Mouse (Mus musculus) erythroid progenitor cell, adult 5-6 weeks (primary cell): ENCODE results near the gene Tbc1d8. TPM values are rescaled to one million over a fixed set of nuclear protein-coding genes. Genes with fewer than 3 reads are reported as not detected.

Experiments
- ATAC-seq: replicated peaks from 2 replicates; pipeline ENCODE4 v1.8.0; 2016; ENCODE audit warnings: moderate number of reproducible peaks, mild to moderate bottlenecking, moderate TSS enrichment, inconsistent platforms; ENCODE audit not compliant: poor library complexity, low FRiP score, severe bottlenecking
- total RNA-seq, 2 experiments: library from RNA; stranded (forward) in 1 of 2; stranded (reverse) in 1 of 2; fragments of 150-400 nt in 1 of 2; fragments of 186-747, 209-891 nt in 1 of 2; gene quantifications; 2 replicates each; pipeline versions ENCODE4 v1.2.3 to v1.2.4; 2015 to 2017; ENCODE audit warnings: low replicate concordance in 2 of 2

Gene Tbc1d8
- total RNA-seq, 2 experiments from 2014 or later, result 3.3 to 25.2 TPM

DNA sequence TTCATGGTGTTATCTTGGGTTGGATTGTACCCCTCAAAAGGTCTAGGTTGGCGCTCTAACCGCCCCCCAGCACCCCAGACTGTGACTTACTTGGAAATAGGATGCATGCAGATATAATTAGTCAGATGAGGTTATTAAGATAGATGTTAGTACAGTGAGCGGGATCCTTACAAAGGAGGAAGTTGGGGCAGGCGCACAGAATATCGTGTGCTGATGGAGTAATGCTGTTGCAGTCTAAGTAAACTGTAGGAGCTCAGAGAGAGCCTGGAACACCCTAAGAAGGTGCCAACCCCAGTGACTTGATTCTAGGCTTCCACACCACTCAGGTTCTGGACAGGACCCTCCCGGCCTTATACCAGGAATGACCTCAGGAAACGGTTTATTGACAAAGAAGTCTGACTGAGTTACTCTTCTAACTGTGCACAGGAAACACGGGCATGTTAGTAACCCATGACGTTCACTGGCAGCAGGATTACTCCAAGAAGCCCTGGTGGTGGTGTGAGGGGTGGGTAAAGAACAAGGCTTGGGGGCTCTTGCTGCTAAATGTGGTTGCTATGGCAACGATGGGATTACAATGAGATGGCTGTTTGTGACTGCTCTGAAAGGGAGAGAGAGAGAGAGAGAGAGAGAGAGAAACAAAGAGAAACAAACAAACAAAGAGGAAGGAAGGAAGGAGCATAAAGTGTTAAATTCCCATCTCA is 3.7 kb upstream of the Tbc1d8 start:
- ATAC-seq, result no peak

- ATAC-seq, result no peak
Observed at GRCm38 (mm10) chr1:39479254-39479653, 699 bp upstream of the Tbc1d8 start.

- no peak; the same call in 1 of the 2 replicates for ATAC-seq
Observed at GRCm38 (mm10) chr1:39478896-39479200, 293 bp upstream of the Tbc1d8 start.

GRCm38 (mm10) chr1:39477064-39477463 is 1.5 kb downstream of the Tbc1d8 start:
- ATAC-seq, result no peak

GRCm38 (mm10) chr1:39476341-39476740 is 2.2 kb downstream of the Tbc1d8 start:
- ATAC-seq, result no peak

- ATAC-seq, result no peak
Observed at GRCm38 (mm10) chr1:39474516-39474915, 4.0 kb downstream of the Tbc1d8 start.

DNA sequence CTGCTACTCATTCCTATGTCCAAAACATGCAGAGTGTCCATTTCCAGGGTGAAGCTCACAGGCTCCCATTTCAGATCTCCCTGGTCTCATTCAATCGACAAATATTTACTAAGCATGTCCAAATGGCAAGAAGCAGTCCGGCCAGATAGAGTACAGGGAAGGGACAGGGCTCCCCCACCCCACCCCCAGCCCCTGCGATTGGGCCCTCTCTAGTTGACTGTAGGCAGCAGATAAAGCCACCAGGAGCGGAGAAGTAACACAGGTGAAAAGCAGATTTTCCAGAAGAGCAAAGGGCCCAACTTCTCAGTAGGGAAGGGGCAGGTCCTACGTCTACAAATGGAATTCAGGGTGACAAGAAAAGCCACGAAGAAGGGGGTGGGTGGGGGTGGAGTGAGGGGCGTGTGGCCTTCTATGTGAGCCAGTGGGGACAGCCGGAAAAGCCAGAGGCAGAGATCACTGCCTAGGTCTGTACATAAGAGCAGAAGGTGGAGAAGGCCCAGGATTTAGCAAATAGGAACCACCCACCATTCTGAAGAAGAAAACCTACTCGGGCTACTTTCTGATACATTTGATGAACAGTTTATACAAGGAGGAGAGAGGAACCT is 7.2 kb downstream of the Tbc1d8 start:
- ATAC-seq, result no peak

GRCm38 (mm10) chr1:39468982-39469381 is 9.6 kb downstream of the Tbc1d8 start:
- no peak for ATAC-seq

DNA sequence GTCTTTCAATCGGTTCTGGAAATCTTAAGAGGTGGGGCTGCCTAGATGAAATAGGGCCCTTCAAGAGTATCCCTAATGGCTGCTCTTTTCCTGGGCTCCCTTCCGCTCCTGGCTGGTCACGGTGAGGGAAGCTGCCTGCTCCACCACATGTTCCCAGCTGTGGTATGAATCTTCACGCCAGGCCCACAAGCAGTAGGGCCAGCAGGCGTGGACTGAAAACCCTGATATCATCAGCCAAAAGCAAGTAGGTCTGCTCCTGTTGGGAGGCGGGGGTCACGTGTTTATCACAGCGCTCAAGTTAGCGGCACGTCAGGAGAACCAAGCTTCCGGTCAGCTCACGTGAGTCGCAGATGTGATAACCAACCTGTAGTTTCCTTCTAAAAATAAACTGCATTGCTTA is 12.0 kb downstream of the Tbc1d8 start:
- ATAC-seq, result no peak

GRCm38 (mm10) chr1:39464760-39465159 is 13.8 kb downstream of the Tbc1d8 start:
- ATAC-seq, result no peak

GRCm38 (mm10) chr1:39462937-39463444 is 15.6 kb downstream of the Tbc1d8 start:
- ATAC-seq, result no peak

- no peak for ATAC-seq
Observed at GRCm38 (mm10) chr1:39462036-39462435, 16.5 kb downstream of the Tbc1d8 start.

- ATAC-seq, result no peak
Observed at GRCm38 (mm10) chr1:39460495-39460894, 18.1 kb downstream of the Tbc1d8 start.

DNA sequence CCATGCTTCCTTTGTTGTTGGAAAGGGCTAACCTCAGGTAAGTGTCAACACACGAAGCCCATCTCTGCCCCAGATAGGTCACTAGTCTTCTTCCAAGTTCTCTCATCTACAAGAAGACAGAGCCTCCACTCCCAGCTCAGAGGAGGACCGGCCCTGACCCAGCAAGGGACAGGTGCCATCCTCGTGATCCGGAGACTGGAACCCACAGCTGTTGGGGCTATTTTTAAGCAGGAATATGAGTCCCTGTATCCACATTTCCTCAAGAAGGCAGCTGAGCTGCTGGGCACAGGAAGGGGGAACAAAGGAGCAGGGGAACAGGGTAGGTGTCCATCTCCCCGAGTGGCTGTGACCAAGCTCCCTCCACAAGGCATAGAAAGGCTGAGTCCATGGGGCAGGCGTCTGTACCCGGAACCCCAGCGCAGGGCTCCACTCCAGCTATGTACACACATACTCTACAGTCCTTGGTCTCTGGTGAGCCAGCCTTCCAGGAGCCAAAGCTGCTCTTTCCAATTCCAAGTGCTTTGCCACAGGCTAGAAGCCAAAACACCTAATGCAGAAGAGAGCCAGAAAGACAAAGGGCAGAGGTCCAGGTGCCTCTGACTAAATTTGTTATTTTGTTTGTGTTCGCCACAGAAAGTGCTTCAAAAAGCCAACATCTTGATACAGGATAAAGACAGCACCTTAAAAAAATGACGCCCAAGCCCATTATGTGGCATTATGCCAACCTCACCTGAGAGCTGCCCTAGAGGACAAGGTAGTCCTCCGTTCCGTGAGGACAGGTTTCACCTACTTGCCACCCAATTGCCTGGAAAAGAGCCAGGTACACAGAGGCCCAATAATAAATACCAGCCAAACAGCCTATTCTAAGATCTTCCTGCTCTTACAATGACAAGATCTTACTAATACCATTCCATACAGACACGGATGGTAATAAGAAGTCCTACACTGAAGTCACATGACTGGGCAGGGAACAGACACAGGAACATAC is 20.4 kb downstream of the Tbc1d8 start:
- no peak for ATAC-seq

GRCm38 (mm10) chr1:39456421-39456853 is 22.1 kb downstream of the Tbc1d8 start:
- ATAC-seq, result no peak

- ATAC-seq, result no peak
Observed at GRCm38 (mm10) chr1:39455350-39456023, 23.1 kb downstream of the Tbc1d8 start.

- no peak for ATAC-seq
Observed at GRCm38 (mm10) chr1:39454783-39455175, 23.8 kb downstream of the Tbc1d8 start.

GRCm38 (mm10) chr1:39454108-39454782 is 24.3 kb downstream of the Tbc1d8 start:
- ATAC-seq, result 0 out of 2 replicates have a peak, but pooled peaks have one; percentile 40

DNA sequence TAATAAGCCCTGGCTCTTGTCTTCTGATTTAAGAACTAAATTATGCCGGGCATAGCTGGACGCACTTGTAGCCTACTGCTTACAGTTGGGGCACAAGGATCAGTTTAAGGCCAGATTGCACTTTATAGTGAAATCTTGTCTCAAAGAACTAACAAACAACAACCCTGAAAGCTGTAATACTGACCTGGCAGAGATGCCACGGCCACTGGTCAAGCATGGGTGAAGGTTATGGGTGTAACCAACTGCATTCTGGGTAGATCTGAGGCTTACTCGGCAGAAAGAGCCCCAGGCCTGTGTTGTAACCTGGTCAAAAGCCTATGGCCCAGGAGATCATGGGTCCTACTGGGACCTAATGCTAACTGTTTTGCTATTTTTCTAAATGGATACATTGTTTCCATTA is 26.4 kb downstream of the Tbc1d8 start:
- ATAC-seq, result no peak
